Mouse (Mus musculus) heart, adult 2 months (tissue): ENCODE results near the gene Eps8l2.

Source experiments
- CTCF ChIP-seq: fragments of 200-600 bp; IDR thresholded peaks from 2 replicates; pipeline ENCODE4 v1.8.1; 2022; ENCODE audit warnings: antibody characterized with exemption, mild to moderate bottlenecking, moderate library complexity
- EP300 ChIP-seq: fragments of 200-500 bp; IDR thresholded peaks from 2 replicates; pipeline ENCODE4 v1.6.1; 2011; ENCODE audit warnings: low read depth, low read length, control low read depth; ENCODE audit not compliant: insufficient read depth
- POLR2A ChIP-seq: fragments of 200-500 bp; IDR thresholded peaks from 2 replicates; pipeline ENCODE4 v1.6.1; 2011; ENCODE audit warnings: mild to moderate bottlenecking, low read depth, low read length, control low read depth; ENCODE audit not compliant: insufficient read depth

DNA sequence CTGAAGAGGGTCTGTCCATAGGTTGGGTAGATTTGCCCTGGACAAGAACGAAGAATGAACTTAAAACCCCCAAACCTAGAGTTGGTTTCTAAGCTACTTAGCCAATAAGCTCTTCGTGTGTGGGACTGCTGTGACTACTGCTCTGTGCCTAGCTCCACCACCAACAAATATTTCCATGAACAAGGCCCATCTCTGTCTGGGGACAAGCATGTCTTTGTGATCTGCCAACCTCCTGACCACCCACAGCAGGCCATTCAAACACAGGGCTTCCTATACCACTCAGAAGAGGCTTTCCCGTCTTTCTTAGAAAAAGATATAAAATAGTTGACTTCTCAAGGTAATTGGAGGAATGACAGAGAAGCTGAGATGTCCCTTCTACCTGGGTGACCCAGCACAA lies 26.4 kb downstream of the Eps8l2 start:
- TF ChIP-seq POLR2A = no peak
- no peak for TF ChIP-seq CTCF
- no peak for TF ChIP-seq EP300
